Mouse (Mus musculus) limb, embryonic 12.5 days (tissue): Measurements from ENCODE around the gene Kcnc3. TPM values are rescaled to one million over a fixed set of nuclear protein-coding genes. Genes with fewer than 3 reads are reported as not detected.

ENCODE experiments used
- ATAC-seq: fragments of 200-750 bp; cut with Nextera tagmentation; 2 replicates; pipeline ENCODE4 v1.8.0; 2017; ENCODE audit warnings: low read depth, moderate TSS enrichment; ENCODE audit not compliant: insufficient number of reproducible peaks, insufficient read depth, low FRiP score, low TSS enrichment
- H3K27ac ChIP-seq: fragments of 300-500 bp; sonication (generic); 2 replicates; pipeline ENCODE4 v1.5.1; 2016; ENCODE audit warnings: mild to moderate bottlenecking, moderate library complexity
- H3K27me3 ChIP-seq: fragments of 300-500 bp; sonication (generic); 2 replicates; pipeline ENCODE4 v1.6.1; 2016; ENCODE audit warnings: mild to moderate bottlenecking, moderate library complexity
- H3K36me3 ChIP-seq: fragments of 300-500 bp; sonication (generic); 2 replicates; pipeline ENCODE4 v1.6.1; 2016; ENCODE audit warnings: mild to moderate bottlenecking, moderate library complexity
- H3K4me1 ChIP-seq: fragments of 300-500 bp; sonication (generic); replicated peaks from 2 replicates; pipeline ENCODE4 v1.6.1; 2016
- H3K4me2 ChIP-seq: fragments of 300-500 bp; sonication (generic); 2 replicates; pipeline ENCODE4 v1.6.1; 2016; ENCODE audit warnings: mild to moderate bottlenecking, moderate library complexity
- H3K4me3 ChIP-seq: fragments of 300-500 bp; sonication (generic); replicated peaks from 2 replicates; pipeline ENCODE4 v1.5.1; 2016; ENCODE audit warnings: mild to moderate bottlenecking
- H3K9ac ChIP-seq: fragments of 300-500 bp; sonication (generic); replicated peaks from 2 replicates; pipeline ENCODE4 v1.6.1; 2016; ENCODE audit warnings: mild to moderate bottlenecking, moderate library complexity
- H3K9me3 ChIP-seq: fragments of 300-500 bp; sonication (generic); 2 replicates; pipeline ENCODE4 v1.6.1; 2016; ENCODE audit warnings: mild to moderate bottlenecking, moderate library complexity
- WGBS: fragments of 180-500 bp; shearing (Covaris S2); methylation state at CpG from one replicate; pipeline ENCODE4 v1.1.7; 2016; 5-methylcytosine and 5-hydroxymethylcytosine counted together
- polyA plus RNA-seq: library from polyadenylated mRNA; unstranded; fragments of >200 nt; fragmentation: Nextera tagmentation; extraction: Ambion mirVana; gene quantifications from 2 replicates; pipeline ENCODE4 v1.2.1, GENCODE M21; 2016

The Kcnc3 gene
- 0.37 and 0.49 TPM in 2 replicates for polyA plus RNA-seq

DNA sequence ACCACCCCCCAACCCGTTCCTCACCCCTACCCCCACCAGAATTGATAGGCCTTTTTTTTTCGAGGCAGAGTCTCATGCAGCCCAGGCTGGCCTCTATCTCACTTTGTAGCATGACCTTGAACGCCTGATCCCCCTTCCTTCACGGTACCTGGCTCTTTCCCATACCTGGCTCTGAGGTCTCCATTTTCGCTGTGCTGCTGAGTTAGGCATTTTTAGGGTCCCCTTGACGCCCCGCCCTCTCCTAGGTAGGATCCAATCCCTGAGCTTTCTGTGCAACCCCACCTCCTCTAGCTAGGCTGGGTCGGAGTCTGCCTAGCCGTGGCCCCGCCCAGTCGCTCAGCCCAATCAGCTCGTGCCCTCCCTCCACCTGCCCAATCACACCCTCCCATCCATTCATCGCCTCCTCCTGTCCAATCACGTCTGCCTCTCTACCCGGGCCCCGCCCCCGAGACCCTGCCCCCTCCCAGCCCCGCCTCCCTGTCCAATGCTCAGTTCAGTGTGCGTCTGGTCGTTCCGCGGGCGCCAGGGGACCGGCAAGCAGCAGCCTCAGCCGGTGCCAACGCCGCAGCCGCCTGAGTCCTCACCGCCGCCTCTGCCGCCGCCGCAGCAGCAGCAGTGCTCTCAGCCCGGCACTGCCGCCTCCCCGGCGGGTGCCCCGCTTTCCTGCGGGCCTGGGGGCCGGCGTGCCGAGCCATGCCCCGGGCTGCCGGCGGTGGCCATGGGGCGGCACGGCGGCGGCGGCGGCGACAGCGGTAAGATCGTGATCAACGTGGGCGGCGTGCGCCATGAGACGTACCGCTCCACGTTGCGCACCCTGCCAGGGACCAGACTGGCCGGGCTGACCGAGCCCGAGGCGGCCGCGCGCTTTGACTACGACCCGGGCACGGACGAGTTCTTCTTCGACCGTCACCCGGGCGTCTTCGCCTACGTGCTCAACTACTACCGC lies at the start of gene Kcnc3:
Gene Kcnc3, plus strand, starts transcription at position 263 of the 946 bp plus-strand sequence.
- Histone ChIP-seq H3K27ac (no peak within 1 kb of the TSS), H3K4me2 (peak within 1 kb of the TSS; percentile 99), H3K9ac (peak within 1 kb of the TSS; percentile 54), H3K27me3 (peaks cover 91% of the 10 kb centered on the region), H3K4me1 (peaks cover 50% of the 10 kb centered on the region), H3K4me3 (peak within 1 kb of the TSS; percentile 63), H3K36me3 (no peaks in the 10 kb centered on the region), H3K9me3 (no peaks in the 10 kb centered on the region)
- peak; percentile 90 for ATAC-seq
- under 1% methylated on average over 77 of the region's 80 CpGs for WGBS

- H3K27me3 ChIP-seq = no peaks in the 10 kb centered on the region
- H3K9ac ChIP-seq = no peak overlapping the region
- no peak overlapping the region for H3K4me3 ChIP-seq
- H3K9me3 ChIP-seq = peaks cover 8% of the 10 kb centered on the region; the same call in 1 of the 2 replicates
- H3K27ac ChIP-seq = no peak overlapping the region
- no peak overlapping the region for H3K4me2 ChIP-seq
- peaks cover 68% of the 10 kb centered on the region for H3K36me3 ChIP-seq
- H3K4me1 ChIP-seq = peaks cover 7% of the 10 kb centered on the region
- 95% methylated on average over 11 of the region's 11 CpGs for WGBS
- ATAC-seq = no peak
Observed at GRCm38 (mm10) chr7:44542555-44542954, 47.9 kb upstream of the Kcnc3 start.

GRCm38 (mm10) chr7:44543071-44543470 lies 47.4 kb upstream of the Kcnc3 start:
- Histone ChIP-seq H3K4me1 (peaks cover 12% of the 10 kb centered on the region), H3K9me3 (peaks cover 8% of the 10 kb centered on the region; the same call in 1 of the 2 replicates), H3K27ac (no peak overlapping the region), H3K27me3 (no peaks in the 10 kb centered on the region), H3K9ac (0 out of 2 replicates have a peak overlapping the region, but pooled peaks have one; percentile 18), H3K4me3 (no peak overlapping the region), H3K36me3 (peaks cover 63% of the 10 kb centered on the region), H3K4me2 (no peak overlapping the region)
- WGBS = 82% methylated on average over 12 of the region's 12 CpGs
- ATAC-seq = no peak

DNA sequence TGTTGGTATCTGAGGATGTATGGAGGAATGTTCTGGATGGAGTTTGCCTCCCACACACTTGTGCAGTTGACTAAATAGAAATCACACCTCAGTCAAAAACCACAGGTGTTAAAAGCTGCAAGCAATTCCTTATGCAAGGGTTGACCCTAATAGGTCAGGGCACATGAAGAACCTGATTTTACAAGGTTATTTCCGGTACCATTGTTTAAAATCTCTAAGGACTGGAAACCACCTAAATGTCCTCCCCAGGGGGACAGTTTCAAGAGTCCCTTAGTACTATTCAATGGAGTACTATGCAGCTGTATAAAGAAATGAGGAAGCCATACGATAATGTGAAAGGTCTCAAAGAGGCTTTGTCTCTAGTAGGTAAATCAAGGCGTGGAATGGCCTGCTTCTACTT lies 44.2 kb upstream of the Kcnc3 start:
- peaks cover 50% of the 10 kb centered on the region for H3K36me3 ChIP-seq
- H3K4me3 ChIP-seq = no peak overlapping the region
- H3K4me2 ChIP-seq = no peak overlapping the region
- H3K9me3 ChIP-seq = peaks cover 8% of the 10 kb centered on the region; the same call in 1 of the 2 replicates
- H3K27ac ChIP-seq = no peak overlapping the region
- no peak for ATAC-seq
- H3K4me1 ChIP-seq = peaks cover 13% of the 10 kb centered on the region
- no peaks in the 10 kb centered on the region for H3K27me3 ChIP-seq
- no peak overlapping the region for H3K9ac ChIP-seq
- WGBS = 95% methylated on average over 3 of the region's 3 CpGs

- Histone ChIP-seq H3K27ac (no peak overlapping the region), H3K9ac (peak overlapping the region; percentile 68), H3K9me3 (peaks cover 8% of the 10 kb centered on the region; the same call in 1 of the 2 replicates), H3K36me3 (peaks cover 50% of the 10 kb centered on the region), H3K4me3 (peak overlapping the region; percentile 68), H3K4me2 (peak overlapping the region; percentile 76), H3K27me3 (no peaks in the 10 kb centered on the region), H3K4me1 (peaks cover 13% of the 10 kb centered on the region)
- no peak for ATAC-seq
- 96% methylated on average over 13 of the region's 13 CpGs for WGBS
Observed at GRCm38 (mm10) chr7:44547041-44547440, 43.4 kb upstream of the Kcnc3 start.

DNA sequence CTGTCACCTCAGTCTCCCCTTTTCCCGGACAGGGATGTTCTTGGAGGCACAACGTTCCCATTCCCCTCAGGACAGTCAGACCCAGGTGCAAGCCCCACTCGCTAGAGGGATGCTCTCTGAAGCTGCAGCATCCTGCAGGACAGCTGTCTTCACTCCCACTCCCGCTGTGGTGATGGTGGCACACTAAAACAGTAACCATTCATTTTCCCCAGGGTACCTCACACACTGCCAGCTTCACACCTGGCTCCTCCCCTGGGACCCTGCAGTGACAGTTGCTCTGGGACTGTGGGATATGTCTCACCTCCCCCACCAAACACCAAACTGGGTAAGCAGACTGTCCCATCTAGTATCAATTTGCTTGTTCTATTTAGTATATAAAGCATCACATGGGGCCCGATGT lies 42.7 kb upstream of the Kcnc3 start:
- peaks cover 8% of the 10 kb centered on the region; the same call in 1 of the 2 replicates for H3K9me3 ChIP-seq
- H3K27me3 ChIP-seq = no peaks in the 10 kb centered on the region
- no peak overlapping the region for H3K27ac ChIP-seq
- 24% methylated on average over 5 of the region's 5 CpGs for WGBS
- H3K4me1 ChIP-seq = peaks cover 17% of the 10 kb centered on the region
- H3K4me3 ChIP-seq = peak overlapping the region; percentile 68
- peak overlapping the region; percentile 76 for H3K4me2 ChIP-seq
- ATAC-seq = no peak
- H3K9ac ChIP-seq = peak overlapping the region; percentile 68
- H3K36me3 ChIP-seq = peaks cover 48% of the 10 kb centered on the region

- Histone ChIP-seq H3K4me2 (peak within 1 kb of the TSS; percentile 76), H3K36me3 (peaks cover 42% of the 10 kb centered on the region), H3K9me3 (peaks cover 8% of the 10 kb centered on the region; the same call in 1 of the 2 replicates), H3K9ac (peak within 1 kb of the TSS; percentile 68), H3K27me3 (no peaks in the 10 kb centered on the region), H3K4me3 (peak within 1 kb of the TSS; percentile 68), H3K27ac (peak within 1 kb of the TSS; percentile 82), H3K4me1 (peaks cover 22% of the 10 kb centered on the region)
- 0% methylated on average over 43 of the region's 43 CpGs for WGBS
- ATAC-seq = peak; percentile 91
Observed at GRCm38 (mm10) chr7:44548497-44549087, 41.9 kb upstream of the Kcnc3 start, which contains the start of gene Pold1. Gene Pold1, minus strand, starts transcription at chr7:44548849.

- Histone ChIP-seq H3K27ac (no peak overlapping the region), H3K36me3 (peaks cover 42% of the 10 kb centered on the region), H3K9ac (no peak overlapping the region), H3K4me3 (no peak overlapping the region), H3K27me3 (no peaks in the 10 kb centered on the region), H3K4me1 (peaks cover 22% of the 10 kb centered on the region), H3K4me2 (no peak overlapping the region), H3K9me3 (peaks cover 8% of the 10 kb centered on the region; the same call in 1 of the 2 replicates)
- 93% methylated on average over 23 of the region's 23 CpGs for WGBS
- ATAC-seq = no peak
Observed at GRCm38 (mm10) chr7:44549621-44550408, 40.6 kb upstream of the Kcnc3 start.

DNA sequence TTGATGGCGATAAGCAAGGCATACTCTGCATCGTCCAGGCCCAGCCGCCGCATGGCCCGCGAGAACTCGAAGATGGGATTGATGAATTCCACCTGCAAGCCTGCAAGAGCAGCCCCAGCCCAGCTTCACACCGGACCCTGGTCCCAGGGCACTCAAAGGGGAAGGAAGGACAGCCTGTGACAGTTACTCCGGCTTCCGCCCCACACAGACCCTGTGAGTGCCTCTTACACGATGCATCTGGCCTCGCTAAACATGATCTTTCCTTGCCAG lies 40.1 kb upstream of the Kcnc3 start:
- peaks cover 22% of the 10 kb centered on the region for H3K4me1 ChIP-seq
- no peak overlapping the region for H3K27ac ChIP-seq
- H3K9me3 ChIP-seq = peaks cover 8% of the 10 kb centered on the region; the same call in 1 of the 2 replicates
- H3K9ac ChIP-seq = no peak overlapping the region
- H3K36me3 ChIP-seq = peaks cover 42% of the 10 kb centered on the region
- H3K4me2 ChIP-seq = no peak overlapping the region
- H3K27me3 ChIP-seq = no peaks in the 10 kb centered on the region
- H3K4me3 ChIP-seq = no peak overlapping the region
- no peak for ATAC-seq
- WGBS = 97% methylated on average over 12 of the region's 12 CpGs

DNA sequence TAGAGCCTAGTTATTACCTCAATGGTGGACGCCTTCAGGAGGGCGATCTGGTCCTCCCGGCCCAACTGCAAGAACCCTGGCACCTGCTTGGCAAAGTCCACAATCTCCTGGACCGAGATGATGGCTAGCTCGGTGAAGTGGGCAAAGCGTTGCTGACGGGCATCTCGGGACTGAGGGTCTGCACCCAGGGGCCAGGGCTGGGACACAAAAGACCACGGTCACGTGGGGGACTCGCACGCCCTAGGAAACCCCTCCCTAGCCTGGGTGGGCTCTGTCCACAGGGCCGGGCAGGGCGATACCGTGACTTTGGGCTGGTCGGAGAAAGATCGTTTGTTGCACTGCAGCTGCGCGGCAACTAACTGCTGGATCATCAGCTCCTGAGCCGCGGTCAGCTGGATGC lies 39.2 kb upstream of the Kcnc3 start:
- WGBS = 92% methylated on average over 21 of the region's 21 CpGs
- H3K9ac ChIP-seq = no peak overlapping the region
- H3K9me3 ChIP-seq = peaks cover 5% of the 10 kb centered on the region; the same call in 1 of the 2 replicates
- no peaks in the 10 kb centered on the region for H3K27me3 ChIP-seq
- peaks cover 22% of the 10 kb centered on the region for H3K4me1 ChIP-seq
- no peak overlapping the region for H3K4me2 ChIP-seq
- peaks cover 37% of the 10 kb centered on the region for H3K36me3 ChIP-seq
- ATAC-seq = no peak
- no peak overlapping the region for H3K4me3 ChIP-seq
- H3K27ac ChIP-seq = no peak overlapping the region
